ENCODE assay signal across 21 mouse cellular contexts in the genomic region with DNA sequence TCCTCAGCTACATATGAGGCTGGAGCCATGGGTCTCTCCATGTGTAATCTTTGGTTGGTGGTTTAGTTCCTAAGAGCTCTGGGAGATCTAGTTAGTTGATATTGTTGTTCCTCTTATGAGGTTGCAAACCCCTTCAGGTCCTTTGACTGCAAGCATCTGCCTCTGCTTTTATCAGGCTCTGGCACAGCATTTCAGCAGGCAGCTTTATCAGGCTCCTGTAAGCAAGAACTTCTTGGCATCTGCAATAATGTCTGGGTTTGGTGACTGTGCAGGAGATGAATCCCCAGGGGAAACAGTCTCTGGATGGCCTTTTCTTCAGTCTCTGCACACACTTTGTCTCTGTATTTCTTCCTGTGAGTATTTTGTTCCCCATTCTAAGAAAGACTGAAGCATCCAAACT.
A peak's percentile ranks its signal among the peaks of the same experiment; 100 is the strongest.
DNase-seq lines count a peak whose midpoint lies in the region; ATAC-seq and TF ChIP-seq lines count a peak whose summit lies in the region.
"Had no signal": no experiment of that assay in that cellular context is flagged by ENCODE, and none has a peak within 500 bp of the region (broad histone marks: within the 10 kb centered on the region; RNA-seq: fewer than 3 reads in every experiment).

No protein-coding gene starts in this region.

- DNase-seq in MEL (ENCODE audit: low read depth, low spot score) (peak; percentile 93), MEL-GATA-1-ER (ENCODE audit: extremely low read depth, low read depth) (peak; percentile 85)
- DNase-seq in urinary bladder, postnatal 10 days (ENCODE audit: low spot score): no peak
- DNase-seq: adrenal gland, adult 2 months; adrenal gland, adult 8-10 months; adrenal gland, postnatal 10 days; adrenal gland, postnatal 14 days; adrenal gland, postnatal 25 days; adrenal gland, postnatal 36 days; B cell, adult 2 months; cerebellum, adult 11 months; cerebellum, adult 11-12 months; cerebellum, adult 18-20 months; cerebellum, adult 2 months; cerebellum, adult 8-10 months had no signal

- peaks cover 0 to 3% of the 10 kb centered on the region in 2 experiments; a peak in 2 of 4 replicates for H3K36me3 ChIP-seq in MEL (ENCODE audit: control insufficient read depth in 1 of 2, insufficient read depth in 2 of 2, low read length in 2 of 2)
- no peaks in the 10 kb centered on the region for H3K36me3 ChIP-seq in hindbrain, embryonic 13.5 days
- H3K36me3 ChIP-seq: G1E had no signal

- no peaks in the 10 kb centered on the region for H3K27me3 ChIP-seq in MEL (ENCODE audit: control insufficient read depth in 1 of 2, insufficient read depth in 2 of 2, low read length in 2 of 2)
- H3K27me3 ChIP-seq in hindbrain, embryonic 13.5 days: no peaks in the 10 kb centered on the region
- H3K27me3 ChIP-seq: CH12.LX, Patski had no signal

- no peaks in the 10 kb centered on the region for H3K79me2 ChIP-seq in MEL (ENCODE audit: control insufficient read depth, insufficient read depth, low read length, poor library complexity)

- no peak overlapping the region for H3K4me2 ChIP-seq in hindbrain, embryonic 13.5 days

- TF ChIP-seq CTCF in MEL (IDR thresholded peaks at IDR 0.05 in 2 of 3, conservative IDR thresholded peaks at IDR 0.05 in 1 of 3; ENCODE audit: control insufficient read depth in 1 of 3, insufficient read depth in 1 of 3, low read depth in 2 of 3, low read length in 3 of 3, poor library complexity in 1 of 3, severe bottlenecking in 1 of 3): no peak

- H3K4me1 ChIP-seq in MEL (ENCODE audit: control insufficient read depth in 1 of 2, insufficient read depth in 2 of 2, low read length in 2 of 2): peaks cover 0 to 3% of the 10 kb centered on the region in 2 experiments; a peak in 3 of 4 replicates
- H3K4me1 ChIP-seq in hindbrain, embryonic 13.5 days (replicated peaks): no peaks in the 10 kb centered on the region

- H3K9me3 ChIP-seq in MEL (replicated peaks; ENCODE audit: insufficient read depth, low read length): no peaks in the 10 kb centered on the region
- no peaks in the 10 kb centered on the region for H3K9me3 ChIP-seq in hindbrain, embryonic 13.5 days
- H3K9me3 ChIP-seq: G1E had no signal

- peak; percentile 9 for TF ChIP-seq RAD21 in MEL (IDR thresholded peaks at IDR 0.05; ENCODE audit: low read depth, low read length)

- TF ChIP-seq POLR2A in MEL (IDR thresholded peaks at IDR 0.05; ENCODE audit: control insufficient read depth in 1 of 2, insufficient read depth in 1 of 2, low read depth in 1 of 2, low read length in 2 of 2, poor library complexity in 1 of 2): no peak

- no peak overlapping the region for H3K4me3 ChIP-seq in MEL (ENCODE audit: control insufficient read depth in 1 of 2, insufficient read depth in 1 of 2, low read depth in 2 of 2, low read length in 2 of 2)
- H3K4me3 ChIP-seq in hindbrain, embryonic 13.5 days: no peak overlapping the region

- no peak for ATAC-seq in hindbrain, embryonic 13.5 days (ENCODE audit: low FRiP score)
- ATAC-seq: activated CD4-positive, CD25-positive, alpha-beta regulatory T cell, adult 4 months; CD4-positive, CD25-positive, alpha-beta regulatory T cell, adult 4 months; Patski had no signal

- H3K27ac ChIP-seq in MEL (ENCODE audit: control insufficient read depth, low read depth, low read length): peak overlapping the region; percentile 19; the same call in 1 of the 2 replicates
- no peak overlapping the region for H3K27ac ChIP-seq in hindbrain, embryonic 13.5 days

- TF ChIP-seq EP300 in MEL (IDR thresholded peaks at IDR 0.05; ENCODE audit: low read depth in 1 of 2, low read length in 2 of 2): peak; percentile 91 to 95

- no peak overlapping the region for H3K9ac ChIP-seq in MEL (ENCODE audit: control insufficient read depth, low read depth, low read length, poor library complexity, severe bottlenecking)
- no peak overlapping the region for H3K9ac ChIP-seq in hindbrain, embryonic 13.5 days

TF ChIP-seq in MEL, 35 proteins besides CTCF, POLR2A, EP300 and RAD21:
- TF ChIP-seq RCOR1 (IDR thresholded peaks at IDR 0.05; ENCODE audit: low read depth, low read length) (peak; percentile 93), MEF2A (IDR thresholded peaks at IDR 0.05; ENCODE audit: extremely low read depth, insufficient replicate concordance, low read depth, low read length, poor library complexity, severe bottlenecking) (no peak), TAL1 (IDR thresholded peaks at IDR 0.05; ENCODE audit: low read length) (peak; percentile 61), ELF1 (IDR thresholded peaks at IDR 0.05; ENCODE audit: low read depth, low read length) (0 out of 2 replicates have a peak, but pooled peaks have one; percentile 4), GATA1 (IDR thresholded peaks at IDR 0.05; ENCODE audit: low read depth, low read length) (peak; percentile 97), POLR2AphosphoS2 (IDR thresholded peaks at IDR 0.05; ENCODE audit: low read length) (no peak), E2F4 (IDR thresholded peaks at IDR 0.05; ENCODE audit: borderline replicate concordance, low read depth, low read length) (no peak), ZNF384 (IDR thresholded peaks at IDR 0.05; ENCODE audit: low read depth, low read length) (no peak), GABPA (IDR thresholded peaks at IDR 0.05; ENCODE audit: low read depth, low read length) (0 out of 2 replicates have a peak, but pooled peaks have one; percentile 12), ZC3H11A (IDR thresholded peaks at IDR 0.05; ENCODE audit: low read depth, low read length) (no peak; the same call in 1 of the 2 replicates), SIN3A (IDR thresholded peaks at IDR 0.05; ENCODE audit: low read length) (peak; percentile 69), SMC3 (IDR thresholded peaks at IDR 0.05; ENCODE audit: low read depth, low read length) (peak; percentile 33), JUND (IDR thresholded peaks at IDR 0.05; ENCODE audit: low read depth, low read length) (no peak), BHLHE40 (IDR thresholded peaks at IDR 0.05; ENCODE audit: borderline replicate concordance, low read depth, low read length) (peak; percentile 35; the same call in 1 of the 2 replicates), MAX (IDR thresholded peaks at IDR 0.05; ENCODE audit: low read length) (no peak), POLR2AphosphoS5 (IDR thresholded peaks at IDR 0.05; ENCODE audit: borderline replicate concordance, low read depth, low read length) (no peak), MYB (IDR thresholded peaks at IDR 0.05; ENCODE audit: low read depth, low read length) (no peak), ETS1 (IDR thresholded peaks at IDR 0.05; ENCODE audit: low read depth, low read length) (peak; percentile 79), TCF12 (IDR thresholded peaks at IDR 0.05; ENCODE audit: low read depth, low read length) (peak; percentile 88)
TF ChIP-seq in MEL: peak in this region for 10.
